Mouse (Mus musculus) heart, adult 9 months (tissue): ENCODE data around the gene Ubtd2.

ENCODE experiments used
- DNase-seq, 2 experiments: peaks; one replicate each; pipeline ENCODE4 v3.0.0; 2022; ENCODE audit warnings: low spot score in 2 of 2

Ubtd2 gene

GRCm38 (mm10) chr11:32563660-32564059 lies 108.5 kb downstream of the Ubtd2 start:
- no peak for DNase-seq

DNA sequence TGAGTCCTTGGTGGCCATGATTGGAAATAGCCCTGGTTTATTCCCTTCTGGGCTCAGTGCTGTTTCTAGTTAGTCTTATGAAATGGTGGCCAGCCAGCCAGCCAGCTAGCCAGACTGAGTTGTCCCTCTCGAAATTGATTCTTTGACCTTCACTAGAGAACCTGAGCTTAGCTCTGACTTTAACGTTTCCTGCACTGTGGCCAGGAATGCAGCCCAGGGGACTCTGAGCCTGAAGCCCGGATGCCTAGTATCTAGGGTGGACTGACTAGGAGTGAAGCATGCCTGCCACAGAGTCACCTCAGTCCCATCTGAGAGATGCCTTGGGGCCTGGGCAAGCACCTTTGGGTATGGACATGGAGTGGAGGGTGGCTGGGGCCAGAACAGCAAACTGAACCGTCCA lies 109.5 kb downstream of the Ubtd2 start:
- DNase-seq = no peak

- DNase-seq = peak; percentile 60 to 76
Observed at GRCm38 (mm10) chr11:32565088-32565487, 109.9 kb downstream of the Ubtd2 start.

GRCm38 (mm10) chr11:32566184-32566583 lies 111.0 kb downstream of the Ubtd2 start:
- DNase-seq = no peak
